Mouse (Mus musculus) left cerebral cortex, adult 11 months (tissue): Measurements from ENCODE around the gene Rdh11.
"Not testable (repeated sequence)": the region's sequence is repeated elsewhere in the genome, so short reads cannot be mapped to it uniquely, and the experiment has no call there.

Experiments used
- DNase-seq: peaks from one replicate; pipeline ENCODE4 v3.0.0; 2022; ENCODE audit warnings: low spot score

Rdh11 gene

DNA sequence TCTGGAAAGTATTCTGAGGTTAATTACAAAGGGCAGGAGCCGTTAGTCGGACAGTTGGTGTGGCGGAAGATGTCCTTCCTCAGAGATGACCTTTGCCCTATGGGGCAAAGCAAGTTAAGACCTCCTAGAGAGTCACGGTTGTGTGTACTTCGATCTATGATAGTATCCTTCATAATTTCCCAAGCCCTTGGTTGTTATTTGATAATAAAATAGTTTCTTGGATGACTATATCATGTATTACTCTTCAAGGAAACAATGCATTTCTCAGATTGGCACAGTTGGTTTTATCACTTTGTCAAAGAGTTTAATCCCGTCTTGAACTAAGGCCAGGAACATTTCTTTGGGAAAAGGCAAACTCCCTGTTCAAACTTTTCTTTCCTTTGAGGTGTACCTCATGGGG is at the start of gene Rdh11:
Gene Rdh11 (minus strand): TSS at position 101 of the 400 bp plus-strand sequence.
- no peak for DNase-seq

DNA sequence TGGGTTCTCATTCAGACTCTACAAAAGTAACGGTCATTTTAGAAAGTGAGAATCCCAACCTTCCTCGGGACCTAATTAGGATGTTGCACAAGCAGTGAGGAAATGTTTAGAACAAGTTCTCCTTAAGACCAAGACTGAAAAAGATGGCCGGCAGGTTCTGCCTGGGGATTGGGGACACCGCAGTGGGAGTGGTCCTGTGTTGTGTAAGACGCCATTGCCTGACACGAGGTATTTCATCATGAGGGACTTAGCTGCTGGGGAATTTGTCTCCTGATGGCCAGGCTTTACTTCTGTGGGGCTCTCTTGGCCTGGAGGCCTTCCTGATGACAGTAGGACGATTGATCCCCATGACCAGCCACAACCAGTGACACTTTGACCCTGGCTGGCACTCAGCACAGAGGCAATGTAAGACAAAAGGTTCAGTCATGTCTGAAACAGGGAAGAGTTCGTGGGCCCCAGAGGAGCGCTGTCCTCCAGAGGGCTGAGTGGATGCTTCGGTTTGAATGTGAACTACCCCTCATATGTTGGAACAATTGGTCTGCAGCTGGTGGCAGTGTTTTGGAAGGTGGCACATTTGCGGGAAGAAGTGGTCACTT is 43.5 kb upstream of the Rdh11 start:
- no peak for DNase-seq

DNA sequence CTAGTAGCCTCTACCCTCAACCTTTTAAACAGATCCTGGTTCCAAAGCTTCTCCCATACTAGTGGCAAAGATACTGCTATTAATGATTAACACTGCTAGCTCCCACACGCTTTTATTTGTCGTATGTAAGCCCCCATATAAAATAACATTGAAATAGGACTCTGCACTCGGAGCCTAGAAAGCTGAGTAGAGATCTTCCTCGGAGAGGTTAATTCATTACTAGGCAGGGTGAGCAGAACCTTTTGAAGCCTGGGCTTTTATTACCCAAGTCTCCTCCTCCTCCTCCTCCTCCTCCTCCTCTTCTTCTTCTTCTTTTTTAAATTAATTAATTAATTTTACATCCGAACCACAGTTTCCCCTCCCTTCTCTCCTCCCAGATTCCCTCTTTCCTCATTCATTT is 25.4 kb upstream of the Rdh11 start:
- no peak for DNase-seq

DNA sequence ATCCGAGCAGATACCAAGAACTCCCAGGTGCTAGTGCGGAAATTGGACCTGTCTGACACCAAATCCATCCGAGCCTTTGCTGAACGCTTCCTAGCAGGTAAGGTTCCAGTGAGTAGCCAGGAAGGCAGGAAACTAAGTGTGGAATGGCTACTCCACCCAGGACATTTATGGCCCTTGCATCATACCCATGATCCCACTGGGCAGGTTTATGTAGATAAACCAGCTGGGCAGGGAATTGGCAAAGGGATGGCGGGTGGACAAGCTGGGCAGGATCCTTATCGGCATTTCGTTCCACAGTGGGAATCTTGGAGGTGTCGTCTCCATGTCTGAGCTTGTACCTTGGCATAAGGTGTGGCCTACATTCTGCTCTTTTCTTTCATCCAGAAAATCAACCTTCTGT is 19.4 kb upstream of the Rdh11 start:
- DNase-seq, result no peak

DNA sequence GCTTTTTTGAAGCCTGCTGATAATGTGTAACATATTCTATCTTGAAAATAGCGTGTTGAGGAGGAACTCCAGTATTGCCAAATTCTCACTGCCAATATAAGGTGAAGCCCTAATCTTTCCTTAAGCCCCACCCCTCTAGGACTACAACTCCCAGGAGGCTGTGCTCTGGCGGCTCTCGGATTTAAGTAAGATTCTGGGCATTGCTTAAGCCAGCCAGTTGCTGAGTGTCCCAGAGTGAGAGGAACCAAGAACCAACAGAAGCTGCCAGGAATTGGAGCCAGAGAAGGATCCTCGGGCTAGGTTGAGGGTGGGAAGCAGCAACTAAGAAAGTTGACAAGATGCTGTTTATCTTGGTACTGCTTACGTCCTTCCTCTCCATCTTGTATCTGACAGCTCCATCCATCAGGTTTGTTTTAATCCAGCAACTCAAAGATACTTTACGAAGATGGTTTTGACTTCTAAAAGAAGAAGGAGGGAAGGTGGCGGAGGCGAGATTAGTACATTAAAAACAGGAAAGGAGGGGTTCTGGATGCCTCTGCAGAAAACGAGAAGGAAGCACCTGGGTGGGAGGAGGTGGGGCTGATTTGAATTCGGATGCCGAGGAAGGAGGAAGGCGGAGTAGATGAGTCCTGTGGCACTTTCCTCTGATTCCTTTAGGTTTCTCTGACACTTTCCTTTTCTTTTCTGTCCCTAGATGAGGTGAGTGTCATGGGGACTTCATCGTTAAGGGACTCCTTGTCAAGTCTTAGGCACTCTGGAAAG is 16.8 kb upstream of the Rdh11 start, which contains the start of gene Rdh12:
Gene Rdh12 (plus strand): TSS at position 212 of the 762 bp plus-strand sequence.
- DNase-seq, result no peak

DNA sequence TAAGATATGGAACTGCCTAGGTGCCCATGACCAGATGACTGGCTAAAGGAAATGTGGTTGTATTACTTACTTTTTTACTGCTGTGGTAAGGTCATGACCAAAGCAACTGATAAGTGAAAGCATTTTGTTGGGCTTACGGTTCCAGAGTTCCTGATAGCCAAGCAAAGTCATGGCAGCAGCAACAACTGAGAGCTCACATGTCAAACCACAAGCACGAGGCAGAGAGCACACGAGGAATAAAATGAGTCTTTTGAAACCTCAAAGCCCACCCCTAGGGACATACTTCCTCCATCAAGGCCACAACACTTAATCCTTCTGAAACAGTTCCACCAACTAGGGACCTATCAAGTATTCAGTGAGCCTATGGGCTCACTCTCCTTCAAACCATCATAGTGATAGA is 9.8 kb upstream of the Rdh11 start:
- no peak for DNase-seq

DNA sequence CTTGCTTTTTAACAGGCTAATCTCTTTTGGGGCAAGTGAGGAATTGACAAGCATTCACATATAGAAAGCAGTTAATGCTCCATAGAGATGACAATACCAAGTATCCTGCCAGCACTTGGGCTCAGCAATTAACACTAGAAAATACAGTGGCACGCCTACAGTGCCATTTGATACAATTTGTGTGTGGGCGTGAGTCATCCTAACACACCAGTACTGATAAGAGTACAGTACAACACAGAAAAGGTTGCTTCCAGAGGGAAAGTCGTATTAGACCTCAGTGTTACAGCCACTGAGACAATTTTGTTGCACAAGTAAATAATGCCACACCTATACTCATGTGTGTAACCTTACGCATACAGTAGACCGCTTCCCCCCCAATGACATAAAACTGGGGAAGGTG is 5.0 kb upstream of the Rdh11 start:
- no peak for DNase-seq

DNA sequence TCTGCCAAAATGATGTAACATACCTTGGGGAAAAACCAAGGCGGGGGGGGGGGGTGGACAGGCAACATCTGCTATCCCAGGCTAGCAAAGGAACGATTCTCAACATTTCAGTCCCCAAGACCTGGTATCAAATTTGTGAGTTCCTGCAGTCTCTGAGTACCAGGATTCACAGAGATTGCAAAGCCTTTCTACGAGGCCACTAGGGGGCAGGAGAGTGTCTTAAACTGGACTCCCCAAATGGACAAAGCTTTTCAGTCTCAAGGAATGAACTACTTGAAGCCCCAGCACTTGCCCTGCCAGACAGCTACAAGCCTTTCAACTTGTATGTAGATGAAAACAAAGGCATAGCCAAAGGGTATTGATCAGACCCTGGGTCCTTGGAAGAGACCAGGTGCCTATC is 1.3 kb upstream of the Rdh11 start:
- DNase-seq, result peak; percentile 51

DNA sequence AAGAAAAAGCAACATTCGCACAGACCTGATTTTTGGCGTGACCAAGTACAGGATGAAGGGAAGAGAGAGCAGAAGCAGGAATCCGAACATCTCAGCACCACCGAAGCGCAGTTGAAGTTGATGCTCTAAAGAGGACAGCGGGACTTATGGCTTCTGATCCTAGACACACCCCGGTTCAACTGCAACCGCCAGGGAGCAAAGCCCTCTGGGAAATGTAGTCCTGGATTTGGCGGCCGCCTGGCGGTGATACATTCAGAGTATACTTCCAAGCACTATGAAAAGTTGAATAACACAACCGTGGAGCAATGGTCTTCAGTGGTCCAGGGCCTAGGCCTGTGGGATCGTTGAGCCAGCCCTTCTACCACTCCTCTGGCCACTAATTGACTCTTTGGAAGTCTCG is 392 bp downstream of the Rdh11 start:
- DNase-seq, result no peak

DNA sequence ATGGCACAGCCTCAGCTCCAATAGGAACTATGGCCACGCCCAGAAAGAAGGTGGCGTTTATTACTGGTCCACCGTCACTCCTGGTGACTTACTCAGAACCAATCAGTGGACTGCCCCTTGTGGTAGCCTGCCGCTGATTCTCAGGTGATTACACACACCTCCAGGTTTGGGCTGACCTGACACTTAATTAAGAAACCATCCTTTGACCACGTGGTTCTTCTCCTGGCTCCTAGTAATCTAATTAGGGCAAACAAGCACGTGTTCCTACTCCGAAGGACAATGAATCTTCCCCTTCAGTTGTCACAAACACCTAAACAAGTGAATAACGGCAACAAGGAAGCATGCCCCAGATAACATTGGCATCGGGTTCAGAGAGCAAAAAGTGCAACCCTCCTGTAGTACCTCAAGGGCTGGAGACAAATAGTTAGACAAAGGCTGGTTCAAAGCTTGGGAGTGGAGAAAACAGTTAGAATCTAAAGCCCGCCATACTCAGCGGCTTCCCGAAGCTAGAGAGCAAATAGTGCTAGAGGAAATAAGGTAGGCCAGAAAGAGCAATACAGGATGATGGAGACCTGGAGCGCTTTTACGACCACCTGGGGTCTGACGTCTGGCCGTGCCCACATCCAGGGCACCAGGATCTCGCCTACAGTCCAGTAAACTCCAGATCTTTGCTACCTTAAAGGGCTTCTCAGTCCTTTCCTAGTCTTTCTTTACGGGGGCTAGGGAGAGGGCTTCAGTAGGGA is 991 bp downstream of the Rdh11 start:
- peak; percentile 50 for DNase-seq

DNA sequence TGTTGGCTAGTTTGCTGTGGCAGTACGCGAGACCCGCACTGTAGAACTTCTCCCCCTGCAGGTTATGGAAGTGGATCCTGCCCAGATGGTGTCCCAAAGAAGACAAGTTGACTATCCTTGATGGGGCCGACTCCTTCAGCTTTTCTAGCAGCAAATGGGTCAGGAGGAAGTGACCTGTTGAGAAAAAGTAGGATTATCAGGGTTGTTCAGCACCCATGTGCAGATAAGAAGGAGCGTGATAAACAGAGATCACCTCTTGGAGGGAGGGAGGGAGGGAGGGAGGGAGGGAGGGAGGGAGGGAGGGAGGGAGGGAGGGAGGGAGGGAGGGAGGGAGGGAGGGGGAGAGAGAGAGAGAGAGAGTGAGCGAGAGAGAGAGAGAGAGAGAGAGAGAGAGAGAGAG is 6.9 kb downstream of the Rdh11 start:
- not testable (repeated sequence) for DNase-seq

DNA sequence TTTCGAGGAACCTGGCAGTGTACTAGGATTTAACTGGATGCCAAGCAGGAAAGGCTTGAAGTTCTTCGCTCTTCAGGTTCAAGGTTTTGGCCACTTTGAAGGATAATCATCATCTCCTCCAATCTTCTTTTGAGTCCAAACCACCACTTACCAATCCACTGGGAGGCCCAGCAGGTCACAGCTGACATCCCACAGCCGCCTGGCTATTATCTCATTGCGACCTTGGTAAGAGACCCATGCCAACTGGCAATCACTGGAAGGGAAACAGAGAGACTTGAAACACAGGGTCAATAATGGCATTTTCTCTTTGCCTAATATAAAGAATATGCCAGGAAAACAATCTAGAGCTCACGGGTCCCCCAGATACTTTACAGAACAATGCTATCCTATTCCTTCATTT is 16.1 kb downstream of the Rdh11 start:
- DNase-seq, result no peak

DNA sequence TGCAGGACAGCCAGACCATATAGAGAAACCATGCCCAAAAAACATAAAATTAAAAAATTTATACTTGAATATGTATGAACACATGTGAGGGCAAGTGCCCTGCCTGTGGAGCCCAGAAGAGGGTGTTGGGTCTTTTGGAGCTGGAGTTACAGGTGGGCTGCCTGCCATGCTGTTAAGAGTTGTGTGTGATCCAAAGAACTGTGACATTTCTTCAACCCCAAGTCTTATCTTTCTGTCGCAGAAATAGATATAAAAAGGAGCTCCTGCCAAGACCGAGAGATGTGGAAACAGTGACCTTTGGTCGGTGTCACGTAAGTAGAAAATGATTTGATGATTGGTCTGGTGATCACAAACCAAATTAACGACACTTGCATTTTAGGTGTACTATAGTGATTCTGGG is 18.4 kb downstream of the Rdh11 start:
- DNase-seq, result no peak

DNA sequence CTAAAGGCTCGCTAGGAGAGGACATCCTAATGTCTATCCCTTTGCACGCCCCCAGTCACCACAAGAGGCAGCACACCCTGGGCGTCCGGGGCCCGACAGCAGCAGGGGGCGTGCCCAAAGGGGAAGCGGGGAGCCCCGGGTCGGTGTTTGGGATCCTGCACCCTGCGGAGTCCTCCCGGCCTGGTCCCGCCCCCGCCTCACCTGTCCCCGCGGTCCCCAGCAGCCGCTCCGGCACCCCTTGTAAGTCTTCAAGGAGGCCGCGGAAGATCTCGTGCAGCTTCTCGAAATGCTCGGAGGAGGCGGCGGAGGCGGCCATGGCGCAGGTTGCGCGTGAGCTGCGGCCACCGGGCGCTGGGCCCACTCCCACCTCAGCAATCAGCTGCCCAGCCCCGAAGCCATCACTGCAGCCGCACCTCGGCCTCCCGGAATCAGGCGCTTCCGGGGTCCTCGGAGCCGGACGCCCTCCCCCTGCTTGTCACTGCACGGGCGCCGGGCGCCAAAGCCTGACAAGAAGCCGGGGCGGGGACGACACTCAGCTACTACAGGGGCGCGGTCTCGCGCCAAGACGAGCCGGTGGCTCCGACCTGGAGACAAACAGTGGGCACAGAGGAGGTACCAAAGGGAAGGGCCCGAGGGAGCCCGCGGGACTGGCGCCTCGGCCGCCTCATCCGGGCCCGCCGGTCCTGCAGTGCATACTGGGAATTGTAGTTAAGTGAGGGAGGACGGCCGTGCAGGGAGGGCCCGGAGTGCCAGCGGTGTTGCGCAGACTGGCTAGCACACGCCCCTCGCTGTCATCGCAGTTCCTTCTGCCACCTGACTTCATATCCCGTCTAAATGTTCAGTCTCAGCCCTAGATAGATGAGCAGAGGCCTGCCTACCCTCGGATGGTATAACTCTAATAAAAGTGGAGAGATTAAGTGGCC is 19.8 kb downstream of the Rdh11 start, which contains the start of gene Vti1b:
Gene Vti1b (minus strand): TSS at position 649 of the 923 bp plus-strand sequence.
- DNase-seq, result peak; percentile 92

DNA sequence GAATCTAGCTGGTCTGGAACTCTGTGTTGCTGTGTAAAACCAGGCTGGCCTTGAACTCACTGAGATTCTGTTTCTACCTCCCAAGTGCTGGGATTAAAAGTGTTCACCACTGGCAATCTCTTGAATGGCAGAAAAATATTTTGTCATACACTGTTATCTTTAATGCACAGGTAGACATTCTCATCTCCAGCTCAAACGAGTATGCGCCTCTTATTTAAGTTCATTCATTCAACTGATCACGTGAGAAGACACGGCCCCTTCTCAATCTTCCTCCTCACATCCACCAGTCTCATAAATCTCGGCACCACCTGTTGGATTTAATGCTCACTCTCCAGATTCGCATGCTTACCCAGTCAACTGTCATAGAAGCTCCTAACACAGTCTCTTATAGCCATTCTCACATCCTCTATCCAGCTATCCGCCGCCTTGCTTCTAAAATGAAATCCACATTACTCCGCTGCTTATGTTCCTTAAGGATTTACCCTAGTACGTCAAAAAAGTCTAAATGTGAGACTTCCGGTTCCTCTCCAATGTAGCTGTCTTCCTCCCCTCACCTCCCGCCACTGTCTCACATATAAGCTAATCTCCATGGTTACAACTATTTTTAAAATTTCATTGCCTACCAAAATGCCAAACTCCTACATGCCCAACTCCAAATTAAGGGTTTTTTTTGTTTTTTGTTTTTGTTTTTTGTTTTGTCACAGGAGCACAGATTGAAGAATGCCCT is 20.7 kb downstream of the Rdh11 start:
- DNase-seq, result peak; percentile 31

DNA sequence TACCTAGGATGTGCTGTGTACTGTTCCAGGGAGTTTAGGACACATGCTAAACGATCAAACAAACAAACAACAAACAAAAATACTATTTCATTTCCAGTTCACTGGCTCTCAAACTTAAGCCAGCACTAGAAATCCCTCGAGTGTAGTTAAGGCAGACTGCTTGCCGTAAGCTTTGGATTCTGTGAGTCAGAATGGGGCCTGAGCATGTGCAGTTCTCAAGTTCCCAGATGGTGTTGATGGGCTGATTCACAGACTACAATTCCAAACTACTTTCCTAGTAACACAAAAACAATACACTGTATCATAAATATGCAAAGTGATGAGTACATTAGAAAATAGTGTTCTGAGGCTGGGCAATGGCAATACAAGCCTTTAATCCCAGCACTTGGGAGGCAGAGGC is 21.7 kb downstream of the Rdh11 start:
- DNase-seq, result no peak

DNA sequence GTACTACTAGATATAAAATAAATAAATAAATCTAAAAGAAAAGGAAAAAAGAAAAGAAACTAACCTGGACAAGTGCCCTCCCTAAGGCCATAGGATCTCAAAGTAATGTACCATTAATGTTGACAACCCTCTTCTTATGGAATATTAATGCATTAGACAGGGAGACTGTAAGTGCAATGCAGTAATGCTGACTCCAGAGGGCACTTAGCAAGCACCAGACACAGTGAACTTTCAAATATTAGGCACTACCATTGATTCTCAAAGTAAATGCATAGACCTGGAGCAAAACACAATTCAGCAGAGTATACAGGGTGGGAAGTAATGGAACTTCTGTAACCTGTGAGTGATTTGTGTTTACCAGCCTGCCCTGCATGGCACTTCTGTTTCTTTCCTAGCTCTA is 22.9 kb downstream of the Rdh11 start:
- DNase-seq, result no peak

DNA sequence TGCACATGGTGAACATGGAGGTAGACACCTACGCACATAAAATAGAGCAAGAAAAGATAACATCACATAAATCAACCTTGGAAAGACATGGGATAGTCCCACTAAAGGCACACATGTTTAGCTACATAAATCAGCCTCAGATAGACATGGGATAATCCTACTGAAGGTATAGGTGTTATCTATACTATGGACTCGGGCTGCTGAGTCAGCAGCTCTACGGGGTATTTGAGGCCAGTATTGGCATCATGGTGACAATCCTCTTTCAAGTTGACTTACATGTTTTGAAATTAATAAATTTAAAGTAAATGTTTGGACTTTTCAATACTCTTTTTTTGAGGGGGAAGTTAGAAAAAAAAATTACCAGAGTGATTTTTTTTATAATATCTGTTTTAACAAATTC is 29.2 kb downstream of the Rdh11 start:
- DNase-seq, result no peak

DNA sequence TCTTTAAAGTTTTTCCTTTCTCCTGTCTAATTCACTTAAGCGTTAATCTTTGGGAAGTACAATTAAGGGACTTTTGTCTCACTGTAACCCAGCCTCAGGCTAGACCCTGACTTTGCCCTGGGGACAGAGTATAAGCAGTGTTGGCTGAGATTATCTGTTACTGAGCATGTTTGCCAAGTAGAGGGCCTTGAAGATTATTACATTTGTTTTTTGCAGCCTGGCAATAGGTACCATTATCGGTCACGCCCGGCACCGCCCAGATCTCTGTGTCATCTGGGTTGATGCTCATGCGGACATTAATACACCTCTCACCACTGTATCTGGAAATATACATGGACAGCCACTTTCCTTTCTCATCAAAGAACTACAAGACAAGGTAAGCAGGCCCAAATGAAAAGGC is 42.4 kb downstream of the Rdh11 start:
- DNase-seq, result no peak

DNA sequence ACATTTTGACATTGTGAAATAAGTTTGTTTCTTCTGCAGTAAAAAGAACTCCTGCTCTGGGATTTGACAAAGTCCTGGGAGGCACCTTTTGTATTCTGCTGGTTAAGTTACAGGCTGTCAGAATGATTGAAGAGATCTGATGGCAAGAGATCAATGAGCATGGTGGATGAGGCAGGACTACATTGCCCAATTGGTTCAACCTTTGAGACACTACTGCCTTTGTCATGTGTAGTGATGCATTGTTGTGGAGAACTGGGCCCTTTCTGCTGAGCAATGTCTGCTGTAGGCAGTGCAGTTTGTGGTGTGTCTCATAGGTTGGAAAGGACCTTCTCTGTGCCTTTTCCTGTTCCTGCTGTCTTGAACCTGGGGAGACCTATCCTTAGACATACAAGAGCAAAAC is 50.7 kb downstream of the Rdh11 start:
- no peak for DNase-seq

DNA sequence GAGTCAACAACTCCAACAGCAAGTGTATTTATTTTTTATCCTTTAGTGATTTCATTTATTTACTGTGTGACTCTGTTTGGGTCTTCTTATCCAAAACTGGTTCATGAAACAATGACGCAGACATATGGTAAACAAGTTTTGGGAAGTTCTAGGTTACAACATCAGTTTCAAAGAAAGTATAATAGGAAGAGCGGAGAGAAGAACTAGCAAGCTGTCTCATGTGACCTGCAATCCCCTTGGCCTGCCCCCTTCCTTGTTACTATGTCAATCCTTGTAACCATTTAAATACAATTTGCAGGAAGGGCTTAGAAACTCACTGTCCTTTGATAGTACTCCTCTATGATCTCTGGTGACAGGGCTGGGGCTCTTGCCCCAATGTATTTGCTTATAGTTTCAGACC is 51.3 kb downstream of the Rdh11 start:
- no peak for DNase-seq
